Mouse (Mus musculus) forebrain, embryonic 14.5 days (tissue): Measurements from ENCODE around the gene Lpin2. TPM values are rescaled to one million over a fixed set of nuclear protein-coding genes. Genes with fewer than 3 reads are reported as not detected.
A peak's percentile ranks its signal among the peaks of the same experiment; 100 is the strongest.

ENCODE experiments used
- ATAC-seq: fragments of 200-750 bp; cut with Nextera tagmentation; 2 replicates; pipeline ENCODE4 v1.8.0; 2017; ENCODE audit warnings: mild to moderate bottlenecking, moderate library complexity
- DNase-seq: peaks from one replicate; pipeline ENCODE4 v3.0.0-alpha.2; 2015; ENCODE audit warnings: low spot score
- H3K27ac ChIP-seq: fragments of 300-500 bp; sonication (generic); 2 replicates; pipeline ENCODE4 v1.5.1; 2014; ENCODE audit warnings: low read depth, mild to moderate bottlenecking, control low read depth, low read length, moderate library complexity
- H3K27me3 ChIP-seq: fragments of 300-500 bp; sonication (generic); replicated peaks from 2 replicates; pipeline ENCODE4 v1.6.1; 2014; ENCODE audit warnings: low read length, control low read depth, mixed read lengths; ENCODE audit not compliant: control insufficient read depth, insufficient read depth
- H3K36me3 ChIP-seq: fragments of 300-500 bp; sonication (generic); 2 replicates; pipeline ENCODE4 v1.6.1; 2014; ENCODE audit warnings: low read length, control low read depth; ENCODE audit not compliant: control insufficient read depth, insufficient read depth
- H3K4me1 ChIP-seq: fragments of 300-500 bp; sonication (generic); 2 replicates; pipeline ENCODE4 v1.6.1; 2014; ENCODE audit warnings: antibody characterized with exemption, low read length, control low read depth; ENCODE audit not compliant: control insufficient read depth, insufficient read depth
- H3K4me2 ChIP-seq: fragments of 300-500 bp; sonication (generic); 2 replicates; pipeline ENCODE4 v1.6.1; 2014; ENCODE audit warnings: mild to moderate bottlenecking, control low read depth, low read length
- H3K4me3 ChIP-seq: fragments of 300-500 bp; sonication (generic); 2 replicates; pipeline ENCODE4 v1.5.1; 2014; ENCODE audit warnings: low read depth, low read length, control low read depth
- H3K9ac ChIP-seq: fragments of 300-500 bp; sonication (generic); 2 replicates; pipeline ENCODE4 v1.6.1; 2014; ENCODE audit warnings: mild to moderate bottlenecking, low read length, control low read depth, moderate library complexity
- H3K9me3 ChIP-seq: fragments of 300-500 bp; sonication (generic); replicated peaks from 2 replicates; pipeline ENCODE4 v1.6.1; 2016; ENCODE audit warnings: low read length, control low read depth, mixed read lengths; ENCODE audit not compliant: control insufficient read depth
- WGBS: fragments of 180-500 bp; shearing (Covaris S2); extraction: QIAGEN DNeasy Blood & Tissue Kit; methylation state at CpG from one replicate; pipeline ENCODE4 v1.1.7; 2014; 5-methylcytosine and 5-hydroxymethylcytosine counted together
- polyA plus RNA-seq: library from polyadenylated mRNA; unstranded; fragments of >200 nt; fragmentation: Nextera tagmentation; extraction: Ambion mirVana; gene quantifications from 2 replicates; pipeline ENCODE4 v1.2.1, GENCODE M21; 2014

Gene Lpin2
- polyA plus RNA-seq, 1 experiment from 2014 or later, result 29.8 TPM

DNA sequence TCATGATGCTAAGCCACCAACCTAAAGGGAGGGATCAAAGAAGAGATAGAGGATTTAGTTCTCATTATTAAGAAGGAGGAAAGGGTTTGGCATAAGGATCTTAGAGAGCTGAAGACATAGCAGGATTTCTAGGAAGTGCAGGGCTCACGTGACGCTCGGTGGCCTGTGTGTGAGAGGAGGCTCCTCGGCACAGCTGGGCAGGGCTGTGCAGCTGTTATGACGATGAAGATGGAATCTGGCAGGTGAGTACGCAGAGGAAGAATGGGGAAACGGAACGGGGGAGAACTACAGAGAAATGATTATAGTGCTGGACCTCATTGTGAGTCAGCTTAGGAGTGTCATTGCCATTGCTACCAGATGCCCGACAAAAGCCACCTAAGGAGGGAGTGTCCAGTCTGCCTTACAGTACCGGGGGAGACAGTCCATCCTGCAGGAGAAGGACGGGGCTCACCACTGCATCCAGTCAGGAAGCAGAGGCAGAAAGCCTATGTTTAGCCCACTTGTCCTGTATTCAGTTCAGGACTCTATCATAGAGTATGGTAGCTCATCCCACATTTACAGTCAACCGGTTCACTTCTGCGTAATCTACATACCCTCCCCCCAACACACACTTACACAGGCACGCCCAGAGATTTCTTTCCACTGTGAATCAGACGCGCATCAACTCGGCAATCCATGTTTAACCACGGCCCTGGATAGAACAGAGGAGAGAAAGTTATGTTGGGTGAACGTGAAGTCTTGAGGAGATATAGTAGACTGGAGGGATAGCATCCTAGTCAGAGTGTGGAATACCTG, 37.8 kb upstream of the Lpin2 start:
- Histone ChIP-seq H3K36me3 (no peaks in the 10 kb centered on the region), H3K27me3 (no peaks in the 10 kb centered on the region), H3K27ac (no peak overlapping the region), H3K4me1 (no peaks in the 10 kb centered on the region), H3K4me3 (no peak overlapping the region), H3K9ac (no peak overlapping the region), H3K9me3 (no peaks in the 10 kb centered on the region), H3K4me2 (no peak overlapping the region)
- 91% methylated on average over 19 of the region's 19 CpGs for WGBS
- ATAC-seq, result no peak
- no peak for DNase-seq

DNA sequence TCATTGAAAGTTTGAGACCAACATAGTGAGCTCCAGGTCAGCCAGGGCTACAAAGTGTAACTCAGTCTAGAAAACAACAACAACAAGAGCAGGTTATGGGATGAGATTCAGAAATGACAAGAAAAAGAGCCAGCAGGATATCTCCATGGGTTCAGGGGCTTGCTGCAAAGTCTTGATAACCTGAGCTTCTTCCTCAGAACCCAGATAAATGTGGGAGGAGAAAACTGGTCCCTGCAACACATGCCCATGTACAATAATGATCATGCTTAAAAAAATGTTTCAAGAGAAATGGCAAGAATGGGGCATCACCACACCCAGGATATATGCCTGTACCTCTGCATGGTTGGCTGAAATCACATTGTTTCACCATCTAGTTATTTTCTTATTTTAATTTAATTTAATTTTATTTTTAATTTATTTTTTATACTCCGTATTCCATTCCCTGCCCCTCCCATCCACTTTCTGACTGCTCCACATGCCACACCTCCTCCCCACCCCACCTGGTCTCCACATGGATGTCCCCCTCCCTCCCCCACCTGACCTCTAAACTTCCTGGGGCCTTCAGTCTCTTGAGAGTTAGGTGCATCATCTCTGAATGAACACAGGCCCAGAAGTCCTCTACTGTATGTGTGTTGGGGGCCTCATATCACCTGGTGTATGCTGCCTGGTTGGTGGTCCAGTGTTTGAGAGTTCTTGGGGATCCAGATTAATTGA, 37.0 kb upstream of the Lpin2 start:
- H3K27ac ChIP-seq, result no peak overlapping the region
- H3K9ac ChIP-seq, result no peak overlapping the region
- H3K4me3 ChIP-seq, result no peak overlapping the region
- ATAC-seq (no peak), DNase-seq (no peak)
- H3K4me1 ChIP-seq, result no peaks in the 10 kb centered on the region
- no peaks in the 10 kb centered on the region for H3K27me3 ChIP-seq
- no peaks in the 10 kb centered on the region for H3K9me3 ChIP-seq
- WGBS, result 91% methylated on average over 1 of the region's 1 CpGs
- H3K36me3 ChIP-seq, result no peaks in the 10 kb centered on the region
- no peak overlapping the region for H3K4me2 ChIP-seq

DNA sequence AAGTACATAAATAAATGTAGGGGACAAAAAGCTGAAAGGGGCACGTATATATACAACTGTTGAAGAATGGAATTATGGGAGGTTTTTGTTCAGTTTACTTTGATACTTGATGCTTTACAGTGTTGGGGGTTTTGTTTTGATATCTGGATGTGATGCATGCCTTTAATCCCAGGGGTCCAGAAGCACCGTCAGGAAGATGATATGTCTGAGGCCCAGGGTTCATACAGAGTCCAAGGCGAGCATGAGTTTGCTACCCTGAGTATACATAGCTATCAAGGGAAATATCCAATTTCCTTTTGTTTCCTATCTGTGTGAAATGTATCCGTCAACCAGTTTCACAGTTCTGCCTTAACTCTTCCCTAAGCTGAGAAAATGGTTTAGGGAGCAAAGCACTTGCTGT, 29.0 kb upstream of the Lpin2 start:
- Histone ChIP-seq H3K4me2 (no peak overlapping the region), H3K9me3 (no peaks in the 10 kb centered on the region), H3K27ac (no peak overlapping the region), H3K27me3 (no peaks in the 10 kb centered on the region), H3K4me1 (0 out of 2 replicates have a peak, but pooled peaks cover 3% of the 10 kb centered on the region), H3K36me3 (no peaks in the 10 kb centered on the region), H3K4me3 (no peak overlapping the region), H3K9ac (no peak overlapping the region)
- no peak for DNase-seq
- no peak for ATAC-seq
- WGBS, result 79% methylated on average over 4 of the region's 4 CpGs

DNA sequence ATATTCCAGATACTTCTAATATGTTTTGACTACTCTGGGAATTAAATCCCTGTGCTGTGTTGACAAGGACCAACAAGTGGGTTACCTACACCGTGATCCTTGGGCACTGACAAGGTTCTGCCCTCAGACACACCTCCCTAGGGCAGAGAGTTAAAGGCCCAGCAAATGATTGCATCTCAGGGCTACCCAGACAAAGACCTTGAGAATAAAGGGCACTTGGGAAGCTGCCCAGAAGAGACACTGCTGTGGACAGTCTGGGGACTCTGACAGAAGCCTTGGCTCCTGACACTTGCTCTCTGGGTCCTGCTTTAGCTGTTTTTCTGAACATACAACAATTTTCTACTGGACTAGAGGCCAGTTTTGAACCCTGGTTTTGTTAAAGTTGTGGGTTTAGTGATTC, 27.1 kb upstream of the Lpin2 start:
- Histone ChIP-seq H3K4me1 (peaks cover 8% of the 10 kb centered on the region; the same call in 1 of the 2 replicates), H3K4me3 (no peak overlapping the region), H3K36me3 (no peaks in the 10 kb centered on the region), H3K4me2 (no peak overlapping the region), H3K27me3 (no peaks in the 10 kb centered on the region), H3K9me3 (no peaks in the 10 kb centered on the region), H3K27ac (no peak overlapping the region), H3K9ac (no peak overlapping the region)
- ATAC-seq (no peak), DNase-seq (no peak)
- WGBS, result 40% methylated on average over 1 of the region's 1 CpGs

DNA sequence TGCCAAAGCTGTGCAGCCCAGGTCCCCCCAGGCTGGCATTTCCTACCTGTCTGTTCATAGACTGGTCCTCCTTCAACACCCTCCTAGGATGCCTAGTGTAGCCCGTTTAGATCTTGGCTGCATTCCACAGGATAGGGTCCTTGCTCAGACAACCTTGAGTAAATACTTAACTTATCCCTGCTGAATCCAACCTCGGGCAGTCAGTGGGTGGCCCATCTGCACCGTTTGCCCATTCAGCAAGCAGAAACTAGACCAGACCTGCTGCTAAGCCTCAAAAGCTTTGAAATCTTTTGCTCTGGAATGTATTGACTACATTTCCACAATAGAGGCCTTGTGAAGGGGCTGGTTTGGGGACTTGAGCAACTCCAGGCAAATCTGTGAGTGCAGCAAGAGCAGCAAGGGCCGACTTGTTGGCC, 23.2 kb upstream of the Lpin2 start:
- H3K9me3 ChIP-seq, result no peaks in the 10 kb centered on the region
- peak; percentile 50; the same call in 1 of the 2 replicates for ATAC-seq
- H3K27ac ChIP-seq, result no peak overlapping the region
- H3K36me3 ChIP-seq, result no peaks in the 10 kb centered on the region
- H3K4me2 ChIP-seq, result no peak overlapping the region
- no peak overlapping the region for H3K9ac ChIP-seq
- peaks cover 8% of the 10 kb centered on the region; the same call in 1 of the 2 replicates for H3K4me1 ChIP-seq
- 6% methylated on average over 4 of the region's 4 CpGs for WGBS
- no peak overlapping the region for H3K4me3 ChIP-seq
- DNase-seq, result peak; percentile 13
- no peaks in the 10 kb centered on the region for H3K27me3 ChIP-seq

DNA sequence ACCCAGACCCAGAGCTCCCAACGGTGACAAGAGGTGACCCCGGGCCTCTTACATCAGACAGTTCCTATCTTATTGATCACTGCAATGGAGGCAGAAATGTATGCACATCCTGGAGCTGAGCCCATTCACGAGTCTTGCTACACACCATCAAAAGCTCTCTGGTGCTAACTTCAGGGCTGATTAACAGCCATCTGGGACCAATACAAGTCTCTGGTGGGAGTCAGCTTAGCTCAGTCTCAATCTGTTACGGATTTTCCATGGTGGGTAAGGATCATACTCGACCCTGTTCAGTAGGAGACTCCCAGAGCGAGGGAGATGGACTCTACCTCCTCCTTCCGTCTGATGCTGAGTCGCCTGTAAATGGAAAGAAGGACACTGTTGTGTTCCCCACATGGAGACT, 22.6 kb upstream of the Lpin2 start:
- H3K9ac ChIP-seq, result no peak overlapping the region
- WGBS, result 69% methylated on average over 8 of the region's 8 CpGs
- 0 out of 2 replicates have a peak, but pooled peaks have one; percentile 34 for ATAC-seq
- H3K4me2 ChIP-seq, result no peak overlapping the region
- H3K4me1 ChIP-seq, result peaks cover 8% of the 10 kb centered on the region; the same call in 1 of the 2 replicates
- no peak overlapping the region for H3K27ac ChIP-seq
- no peaks in the 10 kb centered on the region for H3K9me3 ChIP-seq
- no peaks in the 10 kb centered on the region for H3K36me3 ChIP-seq
- DNase-seq, result peak; percentile 19
- no peaks in the 10 kb centered on the region for H3K27me3 ChIP-seq
- H3K4me3 ChIP-seq, result no peak overlapping the region

DNA sequence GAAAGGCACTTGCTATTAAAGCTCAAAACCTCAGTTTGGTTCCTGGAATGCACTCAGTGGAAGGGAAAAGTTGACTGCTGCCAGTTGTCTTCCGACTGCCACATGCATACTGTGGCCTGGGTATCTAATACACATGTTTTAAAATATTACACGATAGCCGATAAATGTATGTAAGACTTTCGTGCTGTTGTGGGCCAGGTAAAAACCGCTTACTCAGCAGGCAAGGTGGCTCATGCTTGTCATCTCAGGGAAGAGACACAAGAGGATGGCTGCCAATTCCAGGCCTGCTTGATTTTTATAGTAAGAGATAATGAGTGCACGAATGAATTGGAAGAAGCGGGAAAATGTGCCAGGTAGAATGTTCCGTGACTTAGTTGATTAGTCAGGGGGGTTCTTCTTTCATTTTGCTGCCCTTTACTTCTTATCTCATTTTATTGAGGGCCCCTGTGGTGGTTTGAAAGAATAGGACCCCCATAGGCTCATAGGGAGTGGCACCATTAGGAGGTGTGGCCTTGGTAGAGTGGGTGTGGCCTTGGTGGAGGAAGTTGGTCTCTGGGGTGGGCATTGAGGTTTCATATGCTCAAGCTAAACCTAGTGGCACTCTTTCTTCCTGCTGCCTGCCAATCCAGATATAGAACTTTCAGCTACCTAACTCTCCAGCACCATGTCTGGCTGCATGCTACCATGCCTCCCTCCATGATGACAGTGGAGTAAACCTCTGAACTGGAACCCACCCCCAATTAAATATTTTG, 21.9 kb upstream of the Lpin2 start:
- H3K27me3 ChIP-seq, result no peaks in the 10 kb centered on the region
- H3K9me3 ChIP-seq, result no peaks in the 10 kb centered on the region
- ATAC-seq (no peak), DNase-seq (no peak)
- H3K4me3 ChIP-seq, result no peak overlapping the region
- 91% methylated on average over 8 of the region's 8 CpGs for WGBS
- H3K36me3 ChIP-seq, result no peaks in the 10 kb centered on the region
- peaks cover 5% of the 10 kb centered on the region; the same call in 1 of the 2 replicates for H3K4me1 ChIP-seq
- H3K4me2 ChIP-seq, result no peak overlapping the region
- no peak overlapping the region for H3K9ac ChIP-seq
- H3K27ac ChIP-seq, result no peak overlapping the region

DNA sequence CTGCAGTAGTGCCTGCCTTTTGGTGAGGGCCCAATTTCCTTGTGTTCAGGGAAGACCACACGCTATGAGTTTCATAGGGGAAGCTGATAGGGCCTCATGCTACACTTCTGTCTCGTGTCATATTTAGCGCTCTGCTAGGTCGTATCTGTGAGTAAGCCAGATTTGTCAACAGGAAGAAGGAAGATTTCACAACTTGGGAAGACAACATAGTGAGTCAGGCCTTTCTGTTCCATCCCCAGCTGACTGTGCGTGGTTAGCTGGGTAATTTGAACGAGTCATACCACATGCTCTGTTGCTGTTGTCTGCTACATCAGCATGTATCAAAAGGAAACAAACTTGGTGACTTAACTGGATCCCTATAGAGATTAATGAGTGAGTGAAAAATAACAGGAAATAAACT, 17.4 kb upstream of the Lpin2 start:
- WGBS, result 83% methylated on average over 6 of the region's 6 CpGs
- ATAC-seq (no peak), DNase-seq (no peak)
- Histone ChIP-seq H3K9me3 (no peaks in the 10 kb centered on the region), H3K4me3 (no peak overlapping the region), H3K4me1 (no peaks in the 10 kb centered on the region), H3K27me3 (no peaks in the 10 kb centered on the region), H3K36me3 (no peaks in the 10 kb centered on the region), H3K27ac (no peak overlapping the region), H3K4me2 (no peak overlapping the region), H3K9ac (no peak overlapping the region)
